In genomic region chr11:100711783-100712615, GRCm38 (mm10) we compare ENCODE assay signal across 7 mouse cellular contexts. TPM values are rescaled to one million over a fixed set of nuclear protein-coding genes. Genes with fewer than 3 reads are reported as not detected.
A peak's percentile ranks its signal among the peaks of the same experiment; 100 is the strongest.
DNase-seq lines count a peak whose midpoint lies in the region; ATAC-seq lines count a peak whose summit lies in the region.

Gene Kat2a (minus strand): TSS chr11:100712465.

- intact Hi-C loops in left cerebral cortex, postnatal 14 days (cut with DNase I) = loop anchor here (10.0 kb wide), 1 partner anchor 243 kb away; no protein-coding TSS in a partner anchor

- DNase-seq in adrenal gland, adult (ENCODE audit: inconsistent age in 2 of 2, low spot score in 1 of 2) = peak; percentile 89 to 94
- peak; percentile 89 for DNase-seq in gastrocnemius, postnatal 10 days
- peak; percentile 78 for DNase-seq in induced T-regulatory cell, adult 2 months (ENCODE audit: low read depth)
- DNase-seq in left cerebral cortex, postnatal 14 days (ENCODE audit: low spot score in 2 of 2) = peak; percentile 84 to 88
- DNase-seq in skeletal muscle tissue, adult 2 months (ENCODE audit: low read depth, low spot score) = peak; percentile 71

- no peak for ATAC-seq in common myeloid progenitor, adult 5-6 weeks (replicated peaks; ENCODE audit: low read depth, poor library complexity, severe bottlenecking)
- peak; percentile 50 for ATAC-seq in megakaryocyte-erythroid progenitor cell, adult 5-6 weeks (replicated peaks; ENCODE audit: low FRiP score, low TSS enrichment, poor library complexity, severe bottlenecking)

RNA-seq across cellular contexts. Expression of gene Kat2a, which starts in this region (rescaled TPM):
- 30.3 and 35.3 TPM in 2 replicates for total RNA-seq in common myeloid progenitor, adult 5-6 weeks (2017)
- 10 to 100 TPM; 13.4 to 18.4 TPM for total RNA-seq in gastrocnemius, postnatal 10 days (2021)
- 10 to 100 TPM; 63.2 to 64.1 TPM for total RNA-seq in left cerebral cortex, postnatal 14 days (2021)
- 60.8 and 61.6 TPM in 2 replicates for total RNA-seq in megakaryocyte-erythroid progenitor cell, adult 5-6 weeks (2014; fragmentation: Nextera tagmentation)
- 15.2 and 30.5 TPM in 2 replicates for total RNA-seq in megakaryocyte-erythroid progenitor cell, adult 5-6 weeks (2017)
